Comparison of ENCODE assay signal across 13 mouse cellular contexts in the genomic region with DNA sequence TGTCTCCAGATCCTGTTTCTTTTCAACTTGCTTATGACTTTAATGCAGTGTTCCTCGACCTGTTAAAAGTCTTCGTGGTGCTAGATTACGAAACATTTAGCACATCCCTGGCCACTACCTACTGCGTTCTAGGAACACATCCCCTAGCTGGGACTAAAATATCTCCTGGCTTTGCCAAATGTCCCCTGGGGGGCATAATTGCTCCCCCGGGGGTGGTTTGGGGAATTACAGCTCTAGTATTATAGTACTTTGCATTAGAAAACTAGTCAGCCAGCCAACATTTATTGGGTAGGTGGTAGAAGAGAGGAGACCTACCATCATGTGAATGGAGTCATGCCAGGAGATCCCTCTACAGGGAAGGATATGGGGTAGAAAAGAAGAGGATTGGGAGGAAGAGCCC.
"Had no signal": no experiment of that assay in that cellular context is flagged by ENCODE, and none has a peak within 500 bp of the region (broad histone marks: within the 10 kb centered on the region; RNA-seq: fewer than 3 reads in every experiment).

No protein-coding gene starts in this region.

- H3K9me3 ChIP-seq: limb, embryonic 10.5 days; liver, embryonic 12.5 days; lung, embryonic 15.5 days; neural tube, embryonic 13.5 days had no signal

- ATAC-seq: liver, embryonic 12.5 days; midbrain, embryonic 16.5 days had no signal

- H3K9ac ChIP-seq: liver, embryonic 12.5 days; lung, embryonic 15.5 days; neural tube, embryonic 13.5 days had no signal

- H3K27me3 ChIP-seq: liver, embryonic 12.5 days; lung, embryonic 15.5 days had no signal

- H3K4me3 ChIP-seq: limb, embryonic 10.5 days; liver, embryonic 12.5 days; lung, embryonic 15.5 days; neural tube, embryonic 13.5 days had no signal

- H3K4me1 ChIP-seq: limb, embryonic 10.5 days; liver, embryonic 12.5 days; lung, embryonic 15.5 days; neural tube, embryonic 13.5 days had no signal

- H3K36me3 ChIP-seq: limb, embryonic 10.5 days; liver, embryonic 12.5 days; lung, embryonic 15.5 days; neural tube, embryonic 13.5 days had no signal

- H3K27ac ChIP-seq: limb, embryonic 10.5 days; liver, embryonic 12.5 days; lung, embryonic 15.5 days; neural tube, embryonic 13.5 days had no signal

- DNase-seq: kidney, adult 2 months; kidney, postnatal 36 days; retina, postnatal 1 day; right cerebral cortex, postnatal 4 days; spleen, adult 18-20 months; thymus, adult 2 months; thymus, postnatal 36 days had no signal

- H3K4me2 ChIP-seq: liver, embryonic 12.5 days; lung, embryonic 15.5 days; midbrain, embryonic 11.5 days; neural tube, embryonic 13.5 days had no signal
